Mouse (Mus musculus): ENCODE measurements around the gene Cd209c. TPM values are rescaled to one million over a fixed set of nuclear protein-coding genes. Genes with fewer than 3 reads are reported as not detected.

Gene Cd209c
- 0.27 TPM in 1 of 2 replicates, not detected in the other for polyA plus RNA-seq (2012; rRNA removed)

DNA sequence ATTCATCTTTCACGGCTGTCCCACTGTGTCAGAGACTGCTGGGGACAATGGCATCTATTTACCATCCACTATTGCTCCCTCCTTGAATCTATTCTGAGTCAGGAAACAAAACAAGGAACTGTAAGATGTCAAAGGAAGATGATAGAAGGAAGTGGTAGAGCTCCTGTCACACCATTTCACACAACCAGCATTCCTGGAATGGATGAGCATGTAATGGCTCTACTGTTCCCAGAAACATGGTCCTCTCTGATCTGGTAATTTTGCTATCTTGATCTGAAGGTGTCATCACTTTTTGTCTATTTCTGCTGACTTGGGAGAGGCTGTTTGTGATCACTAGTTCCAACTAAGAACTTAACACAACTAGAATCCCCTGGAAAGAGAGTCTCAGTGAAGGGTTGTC lies at the start of gene Cd209c:
Gene Cd209c, minus strand, starts transcription at position 101 of the 400 bp plus-strand sequence.
- DNase-seq (ENCODE audit: low read depth, low spot score) = no peak
- 67% methylated on average over 1 of the region's 1 CpGs for WGBS

GRCm38 (mm10) chr8:3994219-3994618 lies 39.7 kb upstream of the Cd209c start:
- DNase-seq (ENCODE audit: low read depth, low spot score) = no peak
- 36% methylated on average over 42 of the region's 42 CpGs for WGBS

GRCm38 (mm10) chr8:3956037-3956436 lies 1.5 kb upstream of the Cd209c start:
- no peak for DNase-seq (ENCODE audit: low read depth, low spot score)
- WGBS = 80% methylated on average over 1 of the region's 1 CpGs

GRCm38 (mm10) chr8:3940023-3940422 lies 14.5 kb downstream of the Cd209c start:
- no peak for DNase-seq (ENCODE audit: low read depth, low spot score)
- 88% methylated on average over 3 of the region's 3 CpGs for WGBS

GRCm38 (mm10) chr8:3926744-3927143 lies 27.8 kb downstream of the Cd209c start, which contains the start of gene Cd209b:
Gene Cd209b (minus strand): TSS chr8:3926844.
- WGBS = 82% methylated on average over 3 of the region's 3 CpGs
- DNase-seq (ENCODE audit: low read depth, low spot score) = no peak

Other genes with a start within 250 kb of the Cd209c start
- not detected in 2 replicates for gene Clec4g, start 234.1 kb downstream of the Cd209c start, polyA plus RNA-seq (2012; rRNA removed)
- 0.16 and 1.3 TPM in 2 replicates for gene Cd209a, start 205.8 kb downstream of the Cd209c start, polyA plus RNA-seq (2012; rRNA removed)
- gene Cd209e, start 100.4 kb downstream of the Cd209c start, polyA plus RNA-seq (2012; rRNA removed) = not detected in 2 replicates
- gene Cd209d, start 76.2 kb downstream of the Cd209c start, polyA plus RNA-seq (2012; rRNA removed) = 0.24 and 0.85 TPM in 2 replicates
- 0.11 and 0.84 TPM in 2 replicates for gene Cd209b, start 27.9 kb downstream of the Cd209c start, polyA plus RNA-seq (2012; rRNA removed)
- 0.41 and 1.2 TPM in 2 replicates for gene Cd209f, start 151.1 kb upstream of the Cd209c start, polyA plus RNA-seq (2012; rRNA removed)
- 0.27 and 0.45 TPM in 2 replicates for gene Cd209g, start 179.4 kb upstream of the Cd209c start, polyA plus RNA-seq (2012; rRNA removed)
- gene Evi5l, start 211.8 kb upstream of the Cd209c start, polyA plus RNA-seq (2012; rRNA removed) = 6.2 and 7.9 TPM in 2 replicates